Mouse (Mus musculus) MEL (cell line): ENCODE data around the gene Fam107b. TPM values are rescaled to one million over a fixed set of nuclear protein-coding genes. Genes with fewer than 3 reads are reported as not detected.

ENCODE experiments used
- DNase-seq: peaks from one replicate; pipeline ENCODE4 v3.0.0; 2011; ENCODE audit warnings: low read depth, low spot score
- H3K27ac ChIP-seq: 2 replicates; pipeline ENCODE4 v1.5.1; 2012; ENCODE audit warnings: low read depth, mild to moderate bottlenecking, control low read depth, low read length, moderate library complexity; ENCODE audit not compliant: control insufficient read depth
- H3K27me3 ChIP-seq, 2 experiments: fragments of 150-350 bp in 1 of 2; sonication (generic) in 1 of 2; 2 replicates each; pipeline ENCODE4 v1.6.1; 2012; ENCODE audit warnings: low read length in 2 of 2, mild to moderate bottlenecking in 2 of 2, improper control_type of control experiment in 1 of 2, moderate library complexity in 1 of 2; ENCODE audit not compliant: insufficient read depth in 2 of 2, control insufficient read depth in 1 of 2
- H3K36me3 ChIP-seq, 2 experiments: 2 replicates each; pipeline ENCODE4 v1.6.1; 2012 to 2014; ENCODE audit warnings: low read length in 2 of 2, improper control_type of control experiment in 1 of 2, inconsistent platforms in 1 of 2, mild to moderate bottlenecking in 1 of 2; ENCODE audit not compliant: insufficient read depth in 2 of 2, control insufficient read depth in 1 of 2
- H3K4me1 ChIP-seq, 2 experiments: fragments of 150-350 bp in 1 of 2; sonication (generic) in 1 of 2; 2 replicates each; pipeline ENCODE4 v1.6.1; 2012; ENCODE audit warnings: low read length in 2 of 2, improper control_type of control experiment in 1 of 2, mild to moderate bottlenecking in 1 of 2; ENCODE audit not compliant: insufficient read depth in 2 of 2, control insufficient read depth in 1 of 2
- H3K4me3 ChIP-seq, 2 experiments: fragments of 150-350 bp in 1 of 2; sonication (generic) in 1 of 2; 2 replicates each; pipeline ENCODE4 v1.5.1; 2012; ENCODE audit warnings: low read depth in 2 of 2, low read length in 2 of 2, mild to moderate bottlenecking in 2 of 2, moderate library complexity in 2 of 2, control low read depth in 1 of 2, improper control_type of control experiment in 1 of 2; ENCODE audit not compliant: control insufficient read depth in 1 of 2, insufficient read depth in 1 of 2
- H3K79me2 ChIP-seq: 2 replicates; pipeline ENCODE4 v1.6.1; 2012; ENCODE audit warnings: mild to moderate bottlenecking, low read length, moderate library complexity; ENCODE audit not compliant: control insufficient read depth, poor library complexity, insufficient read depth
- H3K9ac ChIP-seq: 2 replicates; pipeline ENCODE4 v1.6.1; 2012; ENCODE audit warnings: low read depth, mild to moderate bottlenecking, control low read depth, low read length, moderate library complexity; ENCODE audit not compliant: control insufficient read depth, poor library complexity, severe bottlenecking
- H3K9me3 ChIP-seq: fragments of 150-350 bp; sonication (generic); replicated peaks from 2 replicates; pipeline ENCODE4 v1.6.1; 2012; ENCODE audit warnings: mild to moderate bottlenecking, low read length, improper control_type of control experiment, moderate library complexity; ENCODE audit not compliant: insufficient read depth
- CHD2 ChIP-seq: IDR thresholded peaks from 2 replicates; pipeline ENCODE4 v1.6.1; 2011; ENCODE audit warnings: low read length, improper control_type of control experiment
- CTCF ChIP-seq, 3 experiments: IDR thresholded peaks in 2 of 3; conservative IDR thresholded peaks in 1 of 3; 2 replicates each; pipeline ENCODE4 v1.5.1; 2011 to 2012; ENCODE audit warnings: low read length in 3 of 3, low read depth in 2 of 3, mild to moderate bottlenecking in 2 of 3, improper control_type of control experiment in 1 of 3, inconsistent platforms in 1 of 3, mixed read lengths in 1 of 3, moderate library complexity in 1 of 3; ENCODE audit not compliant: control insufficient read depth in 1 of 3, insufficient read depth in 1 of 3, poor library complexity in 1 of 3, severe bottlenecking in 1 of 3
- E2F4 ChIP-seq: IDR thresholded peaks from 2 replicates; pipeline ENCODE4 v1.6.1; 2011; ENCODE audit warnings: low read depth, low read length, improper control_type of control experiment, borderline replicate concordance
- ELF1 ChIP-seq: IDR thresholded peaks from 2 replicates; pipeline ENCODE4 v1.6.1; 2014; ENCODE audit warnings: low read depth, mild to moderate bottlenecking, inconsistent platforms, low read length, improper control_type of control experiment, moderate library complexity
- EP300 ChIP-seq, 2 experiments: IDR thresholded peaks; 2 replicates each; pipeline ENCODE4 v1.6.1; 2011; ENCODE audit warnings: improper control_type of control experiment in 2 of 2, low read length in 2 of 2, low read depth in 1 of 2, mild to moderate bottlenecking in 1 of 2
- ETS1 ChIP-seq: IDR thresholded peaks from 2 replicates; pipeline ENCODE4 v1.6.1; 2012; ENCODE audit warnings: low read depth, mild to moderate bottlenecking, inconsistent platforms, low read length, improper control_type of control experiment, moderate library complexity
- GABPA ChIP-seq: IDR thresholded peaks from 2 replicates; pipeline ENCODE4 v1.6.1; 2012; ENCODE audit warnings: low read depth, mild to moderate bottlenecking, inconsistent platforms, low read length, improper control_type of control experiment, moderate library complexity
- HCFC1 ChIP-seq: IDR thresholded peaks from 2 replicates; pipeline ENCODE4 v1.6.1; 2012; ENCODE audit warnings: low read depth, mild to moderate bottlenecking, inconsistent platforms, low read length, improper control_type of control experiment, moderate library complexity
- KAT2A ChIP-seq: conservative IDR thresholded peaks from 2 replicates; pipeline ENCODE4 v1.6.1; 2012; ENCODE audit warnings: low read depth, low read length, improper control_type of control experiment, inconsistent platforms
- MAFK ChIP-seq: IDR thresholded peaks from 2 replicates; pipeline ENCODE4 v1.6.1; 2011; ENCODE audit warnings: low read depth, mild to moderate bottlenecking, low read length, improper control_type of control experiment, borderline replicate concordance
- MAX ChIP-seq: IDR thresholded peaks from 2 replicates; pipeline ENCODE4 v1.6.1; 2011; ENCODE audit warnings: low read length, improper control_type of control experiment
- MEF2A ChIP-seq: IDR thresholded peaks from 2 replicates; pipeline ENCODE4 v1.6.1; 2014; ENCODE audit warnings: low read depth, mild to moderate bottlenecking, inconsistent platforms, low read length, improper control_type of control experiment; ENCODE audit not compliant: poor library complexity, insufficient replicate concordance, severe bottlenecking; ENCODE audit errors: extremely low read depth
- MYB ChIP-seq: IDR thresholded peaks from 2 replicates; pipeline ENCODE4 v1.6.1; 2011; ENCODE audit warnings: mild to moderate bottlenecking, low read depth, low read length, improper control_type of control experiment
- POLR2A ChIP-seq, 2 experiments: IDR thresholded peaks; 2 replicates each; pipeline ENCODE4 v1.6.1; 2011 to 2012; ENCODE audit warnings: low read length in 2 of 2, mild to moderate bottlenecking in 2 of 2, control low read depth in 1 of 2, improper control_type of control experiment in 1 of 2, low read depth in 1 of 2, moderate library complexity in 1 of 2; ENCODE audit not compliant: control insufficient read depth in 1 of 2, insufficient read depth in 1 of 2, poor library complexity in 1 of 2
- RAD21 ChIP-seq: IDR thresholded peaks from 2 replicates; pipeline ENCODE4 v1.6.1; 2011; ENCODE audit warnings: mild to moderate bottlenecking, low read depth, low read length, improper control_type of control experiment
- SMC3 ChIP-seq: IDR thresholded peaks from 2 replicates; pipeline ENCODE4 v1.6.1; 2011; ENCODE audit warnings: low read depth, low read length, improper control_type of control experiment
- UBTF ChIP-seq: IDR thresholded peaks from 2 replicates; pipeline ENCODE4 v1.6.1; 2012; ENCODE audit warnings: low read depth, mild to moderate bottlenecking, inconsistent platforms, low read length, improper control_type of control experiment, moderate library complexity, borderline replicate concordance; ENCODE audit not compliant: insufficient read depth
- ZC3H11A ChIP-seq: IDR thresholded peaks from 2 replicates; pipeline ENCODE4 v1.6.1; 2012; ENCODE audit warnings: low read depth, mild to moderate bottlenecking, inconsistent platforms, low read length, improper control_type of control experiment
- ZKSCAN1 ChIP-seq: IDR thresholded peaks from 2 replicates; pipeline ENCODE4 v1.6.1; 2012; ENCODE audit warnings: low read depth, mild to moderate bottlenecking, inconsistent platforms, low read length, improper control_type of control experiment, moderate library complexity
- ZMIZ1 ChIP-seq: IDR thresholded peaks from 2 replicates; pipeline ENCODE4 v1.6.1; 2012; ENCODE audit warnings: low read depth, mild to moderate bottlenecking, inconsistent platforms, low read length, improper control_type of control experiment, moderate library complexity
- polyA plus RNA-seq, 2 experiments: library from polyadenylated mRNA; stranded (reverse) in 1 of 2; unstranded in 1 of 2; fragments of >175 nt in 1 of 2; fragments of >200 nt in 1 of 2; gene quantifications; 2 replicates each; pipeline versions ENCODE4 v1.2.1 to v1.2.4; 2012; ENCODE audit warnings: low replicate concordance in 2 of 2, low read depth in 1 of 2; ENCODE audit not compliant: insufficient read length in 2 of 2, insufficient read depth in 1 of 2, missing spikeins in 1 of 2
- total RNA-seq: library from RNA; depleted of rRNA; stranded (reverse); fragments of 300-350 nt; gene quantifications from 2 replicates; pipeline ENCODE4 v1.2.3, GENCODE M21; 2012

The Fam107b gene
- total and polyA plus RNA-seq, 3 experiments = 10.0 to 15.5 TPM; not detected in 1

DNA sequence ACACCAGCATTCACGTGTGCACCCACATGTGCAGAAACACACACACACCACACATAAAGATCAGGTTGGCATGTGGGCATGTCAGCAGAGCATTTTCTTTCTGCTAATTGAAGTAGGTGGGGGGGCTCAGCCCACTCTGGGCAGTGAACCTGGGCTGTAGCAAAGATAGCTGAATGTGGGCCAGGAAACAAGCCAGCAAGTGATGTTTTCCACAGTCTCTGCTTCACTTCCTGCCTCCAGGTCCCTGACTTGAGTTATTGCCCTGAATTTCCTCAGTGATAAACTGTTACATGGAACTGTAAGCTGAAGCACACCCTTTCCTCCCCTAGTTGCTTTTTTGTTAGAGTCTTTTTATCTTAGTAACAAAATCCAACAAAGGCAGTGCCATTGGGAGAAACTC is 6.1 kb downstream of the Fam107b start:
- Histone ChIP-seq H3K27me3 (peaks cover 0 to 2% of the 10 kb centered on the region in 2 experiments; a peak in 1 of 4 replicates), H3K4me3 (no peak overlapping the region), H3K9ac (no peak overlapping the region), H3K27ac (no peak overlapping the region), H3K4me1 (peaks cover 0 to 3% of the 10 kb centered on the region in 2 experiments; a peak in 1 of 4 replicates), H3K9me3 (no peaks in the 10 kb centered on the region), H3K79me2 (no peaks in the 10 kb centered on the region), H3K36me3 (no peaks in the 10 kb centered on the region)
- no peak for DNase-seq
- TF ChIP-seq CHD2 = no peak
- TF ChIP-seq SMC3 = no peak
- no peak for TF ChIP-seq MAFK
- no peak for TF ChIP-seq CTCF (IDR thresholded peaks at IDR 0.05 in 2 of 3, conservative IDR thresholded peaks at IDR 0.05 in 1 of 3; ENCODE audit: control insufficient read depth in 1 of 3, insufficient read depth in 1 of 3, low read depth in 2 of 3, low read length in 3 of 3, poor library complexity in 1 of 3, severe bottlenecking in 1 of 3)
- no peak for TF ChIP-seq ZMIZ1
- TF ChIP-seq E2F4 = no peak
- TF ChIP-seq MYB = no peak
- TF ChIP-seq MAX = no peak
- no peak for TF ChIP-seq ELF1
- no peak for TF ChIP-seq EP300 (IDR thresholded peaks at IDR 0.05; ENCODE audit: low read depth in 1 of 2, low read length in 2 of 2)
- no peak for TF ChIP-seq MEF2A
- no peak for TF ChIP-seq ZC3H11A
- no peak for TF ChIP-seq ETS1
- TF ChIP-seq HCFC1 = no peak
- TF ChIP-seq UBTF = no peak
- no peak for TF ChIP-seq RAD21
- no peak for TF ChIP-seq GABPA

DNA sequence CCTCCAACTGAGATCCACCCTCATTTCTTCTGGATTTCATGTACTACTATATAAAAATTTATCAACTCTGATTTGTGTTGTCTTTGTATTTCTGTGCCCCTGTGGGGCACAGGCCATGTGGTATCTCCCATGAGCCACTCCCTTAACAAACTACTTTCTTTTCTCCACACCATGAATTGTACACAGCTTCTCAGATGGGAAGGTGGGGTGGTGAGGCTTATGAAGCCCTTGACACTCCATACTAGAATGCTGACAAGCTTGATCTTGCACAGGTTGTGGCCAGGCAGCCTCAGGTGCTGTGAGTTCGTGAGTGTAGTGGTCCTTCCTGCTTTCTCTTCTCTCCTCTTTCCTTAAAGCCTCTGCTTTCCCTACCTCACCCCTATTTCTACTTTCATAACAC is 6.9 kb downstream of the Fam107b start:
- no peaks in the 10 kb centered on the region for H3K9me3 ChIP-seq
- peaks cover 0 to 2% of the 10 kb centered on the region in 2 experiments; a peak in 2 of 4 replicates for H3K27me3 ChIP-seq
- H3K4me1 ChIP-seq = peaks cover 0 to 3% of the 10 kb centered on the region in 2 experiments; a peak in 1 of 4 replicates
- H3K9ac ChIP-seq = no peak overlapping the region
- H3K79me2 ChIP-seq = no peaks in the 10 kb centered on the region
- no peak for DNase-seq
- H3K4me3 ChIP-seq = no peak overlapping the region
- no peak overlapping the region for H3K27ac ChIP-seq
- H3K36me3 ChIP-seq = no peaks in the 10 kb centered on the region
- no peak for TF ChIP-seq ZKSCAN1
- no peak for TF ChIP-seq POLR2A (IDR thresholded peaks at IDR 0.05; ENCODE audit: control insufficient read depth in 1 of 2, insufficient read depth in 1 of 2, low read depth in 1 of 2, low read length in 2 of 2, poor library complexity in 1 of 2)
- no peak for TF ChIP-seq KAT2A
